In the genomic region with DNA sequence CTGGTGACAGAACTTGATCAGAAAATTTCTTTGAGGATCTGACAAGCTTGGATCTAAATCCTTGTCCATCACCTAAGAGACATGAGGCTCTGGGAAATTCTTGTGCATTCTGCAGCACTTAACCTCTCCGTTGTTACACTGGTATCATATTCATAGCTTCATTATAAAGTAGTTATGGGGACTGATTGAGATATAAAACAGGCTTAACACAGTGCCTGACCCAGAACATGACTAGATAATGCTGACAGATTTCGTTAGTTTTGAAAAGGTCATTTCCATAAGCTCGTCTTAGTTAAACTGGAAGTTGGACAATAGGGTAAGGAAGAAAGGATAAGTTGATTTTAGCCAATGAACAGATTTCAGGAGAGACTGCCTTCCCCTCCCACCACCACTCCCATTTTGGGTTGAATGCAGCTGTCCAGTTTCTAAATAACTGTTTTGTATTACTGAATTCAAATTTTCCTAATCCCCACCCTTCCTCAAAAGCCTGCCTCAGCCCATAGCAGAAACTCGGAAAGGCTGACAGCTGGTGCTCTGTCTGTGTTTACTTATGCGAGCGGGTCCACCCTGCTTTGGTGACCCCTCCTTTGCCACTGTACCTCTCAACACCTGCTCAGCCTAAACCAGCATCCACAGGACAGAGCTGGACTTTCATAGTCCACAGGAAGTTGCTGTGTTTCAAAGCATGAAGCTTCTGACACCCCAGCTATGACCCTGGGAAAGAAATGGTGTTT, we compare ENCODE assay signal across 28 mouse cellular contexts.
A peak's percentile ranks its signal among the peaks of the same experiment; 100 is the strongest.
DNase-seq lines count a peak whose midpoint lies in the region; ATAC-seq and TF ChIP-seq lines count a peak whose summit lies in the region.
"Had no signal": no experiment of that assay in that cellular context is flagged by ENCODE, and none has a peak within 500 bp of the region (broad histone marks: within the 10 kb centered on the region; RNA-seq: fewer than 3 reads in every experiment).

No protein-coding gene starts in this region.

- no peak for TF ChIP-seq CTCF in forebrain, postnatal 0 days (IDR thresholded peaks at IDR 0.05; ENCODE audit: low read depth)
- no peak for TF ChIP-seq CTCF in midbrain, postnatal 0 days (IDR thresholded peaks at IDR 0.05)

- no peak overlapping the region for H3K27ac ChIP-seq in forebrain, embryonic 11.5 days (ENCODE audit: low read depth, low read length)
- no peak overlapping the region for H3K27ac ChIP-seq in forebrain, postnatal 0 days (ENCODE audit: low read depth, low read length)
- 0 out of 2 replicates have a peak overlapping the region, but pooled peaks have one; percentile 59 for H3K27ac ChIP-seq in midbrain, embryonic 10.5 days (replicated peaks)
- H3K27ac ChIP-seq in midbrain, postnatal 0 days (ENCODE audit: low read depth, low read length): no peak overlapping the region
- H3K27ac ChIP-seq in forebrain, embryonic 16.5 days (ENCODE audit: low read length): no peak overlapping the region
- no peak overlapping the region for H3K27ac ChIP-seq in neural tube, embryonic 15.5 days (replicated peaks)
- H3K27ac ChIP-seq: embryonic facial prominence, embryonic 12.5 days; hindbrain, embryonic 10.5 days; layer of hippocampus, adult 2 months; left cerebral cortex, adult 2 months; limb, embryonic 13.5 days; lung, embryonic 15.5 days had no signal

- ATAC-seq in forebrain, embryonic 11.5 days (replicated peaks; ENCODE audit: low FRiP score): peak; percentile 74
- no peak for ATAC-seq in forebrain, postnatal 0 days
- ATAC-seq in midbrain, postnatal 0 days (ENCODE audit: low FRiP score): no peak
- peak; percentile 40; the same call in 1 of the 2 replicates for ATAC-seq in forebrain, embryonic 16.5 days
- ATAC-seq in neural tube, embryonic 15.5 days (ENCODE audit: low FRiP score): no peak
- ATAC-seq: activated CD4-positive, CD25-positive, alpha-beta regulatory T cell, adult 4 months had no signal

- H3K9me3 ChIP-seq in forebrain, embryonic 11.5 days (ENCODE audit: control insufficient read depth, low read length): no peaks in the 10 kb centered on the region
- H3K9me3 ChIP-seq in forebrain, postnatal 0 days (ENCODE audit: low read length): no peaks in the 10 kb centered on the region
- H3K9me3 ChIP-seq in midbrain, embryonic 10.5 days (replicated peaks): no peaks in the 10 kb centered on the region
- no peaks in the 10 kb centered on the region for H3K9me3 ChIP-seq in midbrain, postnatal 0 days (ENCODE audit: low read length)
- H3K9me3 ChIP-seq in forebrain, embryonic 16.5 days (ENCODE audit: control insufficient read depth, low read length): no peaks in the 10 kb centered on the region
- no peaks in the 10 kb centered on the region for H3K9me3 ChIP-seq in neural tube, embryonic 15.5 days (replicated peaks)
- H3K9me3 ChIP-seq: embryonic facial prominence, embryonic 12.5 days; hindbrain, embryonic 10.5 days; limb, embryonic 13.5 days; lung, embryonic 15.5 days had no signal

- H3K9ac ChIP-seq in forebrain, embryonic 11.5 days (ENCODE audit: low read length): no peak overlapping the region
- H3K9ac ChIP-seq in forebrain, postnatal 0 days: no peak overlapping the region
- H3K9ac ChIP-seq in midbrain, postnatal 0 days (replicated peaks; ENCODE audit: low read length, poor library complexity, severe bottlenecking): no peak overlapping the region
- H3K9ac ChIP-seq in forebrain, embryonic 16.5 days (replicated peaks; ENCODE audit: low read depth, low read length): no peak overlapping the region
- no peak overlapping the region for H3K9ac ChIP-seq in neural tube, embryonic 15.5 days (replicated peaks)
- H3K9ac ChIP-seq: embryonic facial prominence, embryonic 12.5 days; limb, embryonic 13.5 days; lung, embryonic 15.5 days had no signal

- H3K4me1 ChIP-seq in forebrain, embryonic 11.5 days (replicated peaks; ENCODE audit: control insufficient read depth, insufficient read depth, low read length): no peaks in the 10 kb centered on the region
- no peaks in the 10 kb centered on the region for H3K4me1 ChIP-seq in forebrain, postnatal 0 days (ENCODE audit: insufficient read depth)
- H3K4me1 ChIP-seq in midbrain, embryonic 10.5 days: peaks cover 17% of the 10 kb centered on the region
- H3K4me1 ChIP-seq in midbrain, postnatal 0 days (ENCODE audit: insufficient read depth, low read length): no peaks in the 10 kb centered on the region
- peaks cover 3% of the 10 kb centered on the region; the same call in 1 of the 2 replicates for H3K4me1 ChIP-seq in forebrain, embryonic 16.5 days (replicated peaks; ENCODE audit: control insufficient read depth, insufficient read depth, low read length)
- H3K4me1 ChIP-seq in neural tube, embryonic 15.5 days: no peaks in the 10 kb centered on the region
- H3K4me1 ChIP-seq: embryonic facial prominence, embryonic 12.5 days; limb, embryonic 13.5 days; lung, embryonic 15.5 days had no signal

- no peak overlapping the region for H3K4me3 ChIP-seq in forebrain, embryonic 11.5 days (ENCODE audit: low read depth, low read length)
- H3K4me3 ChIP-seq in forebrain, postnatal 0 days (ENCODE audit: low read depth, low read length): no peak overlapping the region
- H3K4me3 ChIP-seq in midbrain, embryonic 10.5 days: no peak overlapping the region
- H3K4me3 ChIP-seq in midbrain, postnatal 0 days (ENCODE audit: low read depth, low read length): no peak overlapping the region
- no peak overlapping the region for H3K4me3 ChIP-seq in forebrain, embryonic 16.5 days (replicated peaks; ENCODE audit: low read length)
- H3K4me3 ChIP-seq in neural tube, embryonic 15.5 days (replicated peaks): no peak overlapping the region
- H3K4me3 ChIP-seq: embryonic facial prominence, embryonic 12.5 days; hindbrain, embryonic 10.5 days; layer of hippocampus, adult 2 months; left cerebral cortex, adult 2 months; limb, embryonic 13.5 days; lung, embryonic 15.5 days had no signal

- DNase-seq in forebrain, embryonic 11.5 days (ENCODE audit: low spot score): no peak
- DNase-seq in forebrain, postnatal 0 days: no peak
- DNase-seq in midbrain, embryonic 10.5 days (ENCODE audit: low spot score): peak; percentile 38
- DNase-seq in midbrain, postnatal 0 days (ENCODE audit: low spot score): no peak
- peak; percentile 5 for DNase-seq in retina, embryonic 14.5 days (ENCODE audit: low spot score)
- DNase-seq in frontal cortex, adult 2 months (ENCODE audit: extremely low spot score in 1 of 2, low spot score in 1 of 2): no peak
- DNase-seq: adrenal gland, adult 8-10 months; cerebellum, adult 11 months; cerebellum, adult 9-10 months; cerebellum, postnatal 36 days; gastrocnemius, postnatal 10 days; heart, postnatal 14 days; kidney, adult 2 months; kidney, postnatal 36 days; right cerebral cortex, adult 18-20 months; spleen, adult 18-20 months; thymus, postnatal 4 days had no signal

- H3K36me3 ChIP-seq in forebrain, embryonic 11.5 days (ENCODE audit: control insufficient read depth, insufficient read depth, low read length): no peaks in the 10 kb centered on the region
- no peaks in the 10 kb centered on the region for H3K36me3 ChIP-seq in forebrain, postnatal 0 days (ENCODE audit: insufficient read depth)
- H3K36me3 ChIP-seq in midbrain, embryonic 10.5 days: no peaks in the 10 kb centered on the region
- no peaks in the 10 kb centered on the region for H3K36me3 ChIP-seq in midbrain, postnatal 0 days (ENCODE audit: insufficient read depth, low read length)
- H3K36me3 ChIP-seq in forebrain, embryonic 16.5 days (ENCODE audit: control insufficient read depth, insufficient read depth): no peaks in the 10 kb centered on the region
- no peaks in the 10 kb centered on the region for H3K36me3 ChIP-seq in neural tube, embryonic 15.5 days
- H3K36me3 ChIP-seq: embryonic facial prominence, embryonic 12.5 days; hindbrain, embryonic 10.5 days; limb, embryonic 13.5 days; lung, embryonic 15.5 days had no signal

- no peaks in the 10 kb centered on the region for H3K27me3 ChIP-seq in forebrain, embryonic 11.5 days (ENCODE audit: control insufficient read depth, insufficient read depth, low read length)
- H3K27me3 ChIP-seq in forebrain, postnatal 0 days (ENCODE audit: insufficient read depth, low read length): no peaks in the 10 kb centered on the region
- H3K27me3 ChIP-seq in midbrain, embryonic 10.5 days (ENCODE audit: low read depth, poor library complexity, severe bottlenecking): peaks cover 49% of the 10 kb centered on the region
- no peaks in the 10 kb centered on the region for H3K27me3 ChIP-seq in midbrain, postnatal 0 days (ENCODE audit: insufficient read depth, low read length)
- H3K27me3 ChIP-seq in forebrain, embryonic 16.5 days (replicated peaks; ENCODE audit: control insufficient read depth, insufficient read depth, low read length): no peaks in the 10 kb centered on the region
- no peaks in the 10 kb centered on the region for H3K27me3 ChIP-seq in neural tube, embryonic 15.5 days (replicated peaks)
- H3K27me3 ChIP-seq: CH12.LX; embryonic facial prominence, embryonic 12.5 days; lung, embryonic 15.5 days had no signal

- 26% methylated on average over 6 of the region's 6 CpGs for WGBS in forebrain, embryonic 11.5 days
- WGBS in forebrain, postnatal 0 days: 34% methylated on average over 6 of the region's 6 CpGs
- 40% methylated on average over 6 of the region's 6 CpGs for WGBS in midbrain, embryonic 10.5 days
- 18% methylated on average over 6 of the region's 6 CpGs for WGBS in midbrain, postnatal 0 days
- 22% methylated on average over 6 of the region's 6 CpGs for WGBS in forebrain, embryonic 16.5 days
- WGBS in neural tube, embryonic 15.5 days: 61% methylated on average over 6 of the region's 6 CpGs

- H3K4me2 ChIP-seq in forebrain, embryonic 11.5 days (ENCODE audit: low read depth, low read length, severe bottlenecking): no peak overlapping the region
- no peak overlapping the region for H3K4me2 ChIP-seq in forebrain, postnatal 0 days (ENCODE audit: low read depth)
- H3K4me2 ChIP-seq in midbrain, postnatal 0 days (ENCODE audit: low read depth, low read length, poor library complexity, severe bottlenecking): no peak overlapping the region
- H3K4me2 ChIP-seq in forebrain, embryonic 16.5 days (ENCODE audit: low read length): no peak overlapping the region
- H3K4me2 ChIP-seq in neural tube, embryonic 15.5 days: no peak overlapping the region
- H3K4me2 ChIP-seq: embryonic facial prominence, embryonic 12.5 days; limb, embryonic 13.5 days; liver, embryonic 11.5 days; lung, embryonic 15.5 days had no signal

Comparison
In these comparisons a context has a peak if more than half of its experiments do, and no peak if none do; other contexts are left out.
1. ATAC-seq: peak in forebrain, embryonic 11.5 days (single experiment) and forebrain, embryonic 16.5 days (single experiment); none in forebrain, postnatal 0 days (single experiment), midbrain, postnatal 0 days (single experiment) and neural tube, embryonic 15.5 days (single experiment).
2. DNase-seq: peak in midbrain, embryonic 10.5 days (single experiment) and retina, embryonic 14.5 days (single experiment); none in forebrain, embryonic 11.5 days (single experiment), forebrain, postnatal 0 days (single experiment), midbrain, postnatal 0 days (single experiment) and frontal cortex, adult 2 months (0 of 2).